Mouse (Mus musculus) kidney, adult 2 months (tissue): Measurements from ENCODE around the gene Il17rd.

Experiments
- CTCF ChIP-seq: fragments of 200-500 bp; conservative IDR thresholded peaks from 2 replicates; pipeline ENCODE4 v1.5.1; 2011; ENCODE audit warnings: low read depth, mild to moderate bottlenecking, control low read depth, low read length, moderate library complexity, mixed read lengths; ENCODE audit not compliant: insufficient read depth, insufficient read length
- POLR2A ChIP-seq: fragments of 200-500 bp; IDR thresholded peaks from one replicate; pipeline ENCODE4 v1.6.1; 2011; ENCODE audit warnings: low read depth, low read length, control low read depth

DNA sequence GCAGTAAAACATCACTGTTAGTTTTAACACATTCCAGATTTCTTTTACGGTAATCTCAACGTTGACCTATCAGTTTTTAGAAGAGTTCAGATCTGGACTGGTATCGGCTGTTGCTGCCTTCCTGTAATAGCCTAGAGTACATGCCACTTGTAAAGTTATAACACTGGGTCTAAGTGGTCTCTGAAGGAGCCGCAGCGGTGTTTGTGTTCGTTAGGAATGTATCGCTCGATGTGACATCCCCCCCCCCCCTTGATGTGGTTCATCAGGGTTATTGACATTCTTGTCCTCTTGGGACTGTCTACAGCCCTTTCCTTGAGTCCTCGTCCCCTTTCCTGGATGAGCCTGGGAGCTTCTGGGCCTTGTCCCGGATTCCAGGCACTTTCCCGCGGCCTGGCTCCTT lies 1.7 kb downstream of the Il17rd start:
- TF ChIP-seq POLR2A (no peak), CTCF (no peak)
